Mouse (Mus musculus) cerebellum, postnatal 14 days (tissue): Measurements from ENCODE around the gene Tcf7.

ENCODE experiments used
- DNase-seq, 2 experiments: peaks; one replicate each; pipeline ENCODE4 v3.0.0; 2021; ENCODE audit warnings: mixed read lengths in 2 of 2

The Tcf7 gene

GRCm38 (mm10) chr11:52264871-52265270, 17.9 kb downstream of the Tcf7 start:
- DNase-seq, result no peak

GRCm38 (mm10) chr11:52262338-52262737, 20.5 kb downstream of the Tcf7 start:
- no peak for DNase-seq

- DNase-seq, result peak; percentile 45 to 69
Measured at GRCm38 (mm10) chr11:52261937-52262336, 20.9 kb downstream of the Tcf7 start.

GRCm38 (mm10) chr11:52260878-52261277, 21.9 kb downstream of the Tcf7 start:
- peak in 1 of 2 experiments; percentile 1 for DNase-seq

GRCm38 (mm10) chr11:52258711-52259110, 24.1 kb downstream of the Tcf7 start:
- peak in 1 of 2 experiments; percentile 4 for DNase-seq

DNA sequence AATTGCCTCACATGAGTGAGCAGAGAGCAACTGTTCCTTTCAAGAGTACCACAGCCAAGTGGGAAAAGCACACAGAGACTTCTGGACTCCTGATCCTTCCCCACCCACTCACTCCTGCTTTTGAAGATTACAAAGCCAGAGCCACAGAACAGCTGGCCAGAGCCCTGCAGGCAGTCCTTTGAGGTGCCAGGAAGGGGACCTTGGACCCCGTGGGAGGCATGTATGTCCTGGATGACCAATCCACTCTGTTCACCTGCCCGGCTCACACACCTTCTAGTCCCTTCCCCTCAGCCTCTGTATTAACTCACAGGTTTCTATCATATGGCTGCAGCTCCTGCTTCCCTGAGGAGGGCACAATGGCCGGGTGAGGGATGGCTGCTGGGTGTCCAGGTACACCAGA, 25.4 kb downstream of the Tcf7 start:
- DNase-seq, result no peak

DNA sequence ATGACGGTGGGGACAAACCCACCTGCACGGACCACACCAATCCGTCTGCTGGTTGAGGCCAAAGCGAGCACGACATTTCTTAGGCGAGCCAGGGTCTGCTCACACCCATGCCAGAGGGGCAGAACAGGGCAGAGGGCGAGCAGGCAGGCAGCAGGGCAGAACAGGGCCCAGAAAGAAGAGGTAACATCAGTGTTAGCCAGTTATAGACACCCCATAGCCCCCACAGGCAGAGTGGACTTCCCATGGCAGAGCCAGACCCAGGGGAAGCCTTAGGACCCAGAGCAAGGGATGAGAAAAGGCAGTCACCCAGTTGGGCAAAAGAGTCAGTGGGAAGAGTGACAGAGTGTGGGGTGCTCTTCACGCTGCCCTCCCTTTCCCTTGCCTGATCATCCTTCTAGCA, 27.7 kb downstream of the Tcf7 start:
- DNase-seq, result no peak

- DNase-seq, result peak; percentile 91 to 92
Measured at GRCm38 (mm10) chr11:52253674-52254375, 29.0 kb downstream of the Tcf7 start.

DNA sequence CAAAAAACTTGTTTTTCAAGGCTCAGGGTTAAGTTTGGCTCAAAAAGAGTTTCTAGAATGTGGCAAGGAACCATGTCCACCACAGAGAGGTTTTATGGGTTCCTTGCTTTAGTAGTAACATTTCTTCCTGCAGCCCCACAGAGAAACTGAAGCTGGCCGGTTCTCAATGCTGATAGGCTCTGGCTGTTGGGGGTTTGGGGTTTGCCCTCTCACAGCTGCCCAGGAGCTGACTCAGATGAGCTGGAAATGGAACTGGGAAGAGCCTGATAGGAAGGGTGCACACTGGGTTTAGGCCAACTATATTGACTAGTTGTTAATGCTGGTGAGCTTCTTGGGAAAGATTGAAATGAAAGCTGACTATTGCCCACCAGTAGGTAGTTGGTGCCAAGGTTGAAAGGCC, 30.1 kb downstream of the Tcf7 start:
- no peak for DNase-seq

- DNase-seq, result no peak
Measured at GRCm38 (mm10) chr11:52251770-52252169, 31.0 kb downstream of the Tcf7 start.

GRCm38 (mm10) chr11:52249452-52249851, 33.4 kb downstream of the Tcf7 start:
- DNase-seq, result no peak

GRCm38 (mm10) chr11:52240898-52241542, 41.8 kb downstream of the Tcf7 start:
- DNase-seq, result no peak

GRCm38 (mm10) chr11:52234509-52234908, 48.3 kb downstream of the Tcf7 start:
- DNase-seq, result no peak

DNA sequence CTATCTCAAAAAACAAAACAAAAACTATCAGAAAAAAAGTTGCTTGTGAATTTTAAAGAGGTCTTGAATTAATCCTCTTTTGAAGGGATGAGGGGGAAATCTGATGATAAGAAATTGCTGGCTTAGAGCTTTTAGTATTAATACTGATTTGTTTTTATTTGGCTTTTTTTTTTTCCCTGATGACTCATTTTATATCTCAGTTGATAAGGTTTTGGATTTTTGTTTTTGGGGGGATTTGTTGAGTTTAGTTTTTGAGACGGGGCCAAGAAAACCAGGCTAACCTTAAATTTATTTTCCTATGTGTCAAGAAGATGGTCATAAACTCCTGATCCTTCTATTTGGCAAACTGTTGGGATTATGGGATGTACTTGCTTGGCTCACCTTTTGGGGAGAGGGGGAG, 48.9 kb downstream of the Tcf7 start:
- no peak for DNase-seq

DNA sequence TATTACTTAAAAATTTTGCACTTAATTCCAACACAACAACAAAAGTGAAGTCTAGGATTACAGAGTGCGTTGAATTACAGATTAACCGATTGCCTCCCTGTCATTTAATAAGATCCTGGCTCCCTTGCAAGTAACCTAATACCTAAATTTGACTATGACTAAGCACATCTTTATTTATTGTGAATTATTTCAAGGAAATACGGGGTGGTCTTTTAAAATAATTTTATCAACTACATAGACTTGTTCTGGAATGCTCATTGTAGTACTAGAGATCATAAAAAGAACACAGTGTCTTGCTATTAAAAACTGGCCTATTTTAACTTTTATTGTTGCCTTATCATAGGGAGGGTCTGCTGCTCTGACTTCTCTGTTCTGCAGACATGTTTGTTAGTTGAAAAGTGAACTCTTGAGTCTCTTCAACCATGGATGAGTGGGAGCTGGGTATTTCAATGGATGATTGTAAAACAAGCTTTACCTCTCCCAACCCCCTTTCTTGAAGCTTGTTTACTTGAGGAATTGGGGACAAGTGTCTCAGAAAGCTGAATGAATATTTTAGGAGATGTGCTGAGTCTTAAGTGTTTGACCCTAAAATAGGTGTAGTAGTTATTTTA, 49.7 kb downstream of the Tcf7 start:
- DNase-seq, result no peak

- DNase-seq, result peak; percentile 97 to 98
Measured at GRCm38 (mm10) chr11:52231606-52232541, 50.9 kb downstream of the Tcf7 start, which contains the start of gene Skp1a. TSS of gene Skp1a (plus strand) at chr11:52231995.

DNA sequence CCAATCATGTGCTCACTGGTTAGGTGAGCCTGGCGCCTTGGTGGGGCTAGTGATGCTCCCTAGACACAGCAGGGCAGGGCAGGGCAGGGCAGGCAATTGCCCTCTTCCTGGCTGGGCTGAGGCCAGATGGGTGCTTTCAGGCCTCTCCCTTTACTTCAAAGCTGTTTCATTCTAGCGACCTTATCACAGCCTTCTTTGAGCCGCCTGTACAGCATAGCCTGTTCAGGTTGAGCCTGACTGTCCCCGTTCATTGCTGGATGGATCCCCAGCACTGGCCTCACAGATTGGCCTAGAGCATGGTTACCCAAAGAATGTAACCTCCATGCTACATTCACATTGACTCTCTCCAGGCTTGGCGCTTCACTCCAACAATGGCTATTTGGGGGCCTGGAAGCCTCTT, 52.1 kb downstream of the Tcf7 start:
- no peak for DNase-seq

DNA sequence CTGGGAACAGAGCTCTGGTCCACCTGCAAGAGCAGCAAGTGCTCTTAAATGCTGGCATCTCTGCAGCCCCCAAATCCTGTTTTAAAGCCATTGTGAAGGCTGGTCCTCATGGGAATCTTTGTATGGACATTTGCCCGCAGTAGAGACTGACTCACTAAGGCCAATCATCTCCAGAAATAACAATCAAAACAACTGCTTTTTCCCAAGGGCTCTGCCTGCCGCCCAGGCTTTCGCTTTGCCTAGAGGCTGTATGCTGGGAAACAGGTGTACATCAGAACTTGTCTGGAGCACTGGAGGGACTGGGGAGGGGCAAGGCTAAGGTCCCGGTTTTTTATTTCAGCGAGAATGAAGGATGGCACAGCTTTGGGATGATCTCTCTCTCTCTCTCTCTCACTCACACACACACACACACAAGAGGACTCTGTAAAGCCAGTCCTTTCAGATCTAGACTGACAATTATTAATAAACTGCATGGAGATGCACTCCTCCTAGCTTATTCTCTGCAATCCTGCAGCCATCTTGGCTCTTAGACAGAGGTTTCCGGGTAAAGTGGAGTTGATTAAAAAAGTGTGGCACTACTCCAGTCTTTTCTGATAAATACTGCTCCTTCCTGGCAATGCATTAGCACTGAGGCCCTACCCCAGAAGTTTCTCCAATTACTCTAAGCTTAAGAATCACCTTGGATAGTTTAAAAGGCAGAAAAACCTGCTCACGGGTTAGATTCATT, 53.9 kb downstream of the Tcf7 start:
- DNase-seq, result no peak

DNA sequence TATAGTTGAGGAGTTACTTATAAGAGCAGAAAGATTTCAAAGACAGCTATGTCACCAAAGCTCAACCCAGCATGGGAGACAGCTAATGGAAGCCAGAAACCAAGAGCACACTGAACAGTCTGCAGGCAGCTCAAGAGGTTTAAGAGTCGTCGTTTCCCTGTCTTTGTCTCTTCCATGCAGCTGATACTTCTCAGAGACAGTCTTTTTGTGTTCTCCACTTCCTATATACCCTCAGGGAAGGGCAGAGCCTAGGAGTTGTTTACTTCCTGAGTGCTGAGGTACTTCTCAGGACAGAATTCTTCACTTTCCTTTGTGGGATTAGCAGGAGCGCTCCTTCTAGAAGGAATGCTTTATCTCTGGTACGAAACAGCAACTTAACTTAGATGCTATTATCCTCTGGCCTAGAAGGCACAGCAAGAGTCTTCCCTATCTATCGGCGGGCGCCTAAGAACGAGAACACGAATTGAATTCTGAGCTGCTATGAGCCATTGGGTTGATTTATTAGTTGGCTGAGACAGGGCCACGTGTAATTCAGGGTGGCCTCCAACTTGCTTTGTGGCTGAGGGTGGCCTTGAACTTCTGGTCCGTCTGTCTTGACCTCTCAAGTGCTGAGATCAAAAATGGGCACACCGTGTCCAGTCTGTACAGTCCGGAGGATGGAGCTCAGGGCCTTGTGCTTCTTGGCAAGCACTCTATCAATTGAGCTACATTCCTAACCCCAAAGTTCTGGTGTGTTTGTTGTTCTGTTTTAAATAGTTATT, 55.2 kb downstream of the Tcf7 start:
- DNase-seq, result no peak

GRCm38 (mm10) chr11:52227053-52227452, 55.8 kb downstream of the Tcf7 start:
- no peak for DNase-seq

GRCm38 (mm10) chr11:52225986-52226599, 56.7 kb downstream of the Tcf7 start:
- DNase-seq, result no peak
